Mouse (Mus musculus) urinary bladder, postnatal 25 days (tissue): Measurements from ENCODE around the gene Nfkb2.

Experiments
- DNase-seq: peaks from one replicate; pipeline ENCODE4 v3.0.0; 2022; ENCODE audit warnings: low spot score

Gene Nfkb2

GRCm38 (mm10) chr19:46308706-46309435, 4.8 kb downstream of the Nfkb2 start:
- peak; percentile 84 for DNase-seq

GRCm38 (mm10) chr19:46309651-46310305, 5.7 kb downstream of the Nfkb2 start:
- DNase-seq, result no peak

- no peak for DNase-seq
Measured at GRCm38 (mm10) chr19:46310312-46310865, 6.3 kb downstream of the Nfkb2 start.

GRCm38 (mm10) chr19:46311341-46311740, 7.2 kb downstream of the Nfkb2 start:
- DNase-seq, result no peak

- no peak for DNase-seq
Measured at GRCm38 (mm10) chr19:46312566-46312965, 8.4 kb downstream of the Nfkb2 start.

GRCm38 (mm10) chr19:46313116-46313515, 9.0 kb downstream of the Nfkb2 start:
- DNase-seq, result no peak

GRCm38 (mm10) chr19:46313591-46313990, 9.5 kb downstream of the Nfkb2 start:
- DNase-seq, result no peak

GRCm38 (mm10) chr19:46314151-46314601, 10.1 kb downstream of the Nfkb2 start:
- DNase-seq, result no peak

- no peak for DNase-seq
Measured at GRCm38 (mm10) chr19:46314872-46315742, 11.0 kb downstream of the Nfkb2 start.

GRCm38 (mm10) chr19:46315752-46316610, 11.9 kb downstream of the Nfkb2 start:
- no peak for DNase-seq

GRCm38 (mm10) chr19:46316846-46317545, 12.9 kb downstream of the Nfkb2 start:
- no peak for DNase-seq

GRCm38 (mm10) chr19:46317546-46317885, 13.4 kb downstream of the Nfkb2 start:
- no peak for DNase-seq

- DNase-seq, result no peak
Measured at GRCm38 (mm10) chr19:46318031-46318471, 13.9 kb downstream of the Nfkb2 start.

GRCm38 (mm10) chr19:46318586-46319378, 14.7 kb downstream of the Nfkb2 start:
- peak; percentile 72 for DNase-seq

GRCm38 (mm10) chr19:46320076-46320785, 16.1 kb downstream of the Nfkb2 start:
- DNase-seq, result no peak

GRCm38 (mm10) chr19:46321101-46321943, 17.2 kb downstream of the Nfkb2 start:
- no peak for DNase-seq

GRCm38 (mm10) chr19:46322144-46322995, 18.2 kb downstream of the Nfkb2 start:
- DNase-seq, result no peak
